Mouse (Mus musculus): ENCODE results near the gene Dpy19l3.

Dpy19l3 gene

DNA sequence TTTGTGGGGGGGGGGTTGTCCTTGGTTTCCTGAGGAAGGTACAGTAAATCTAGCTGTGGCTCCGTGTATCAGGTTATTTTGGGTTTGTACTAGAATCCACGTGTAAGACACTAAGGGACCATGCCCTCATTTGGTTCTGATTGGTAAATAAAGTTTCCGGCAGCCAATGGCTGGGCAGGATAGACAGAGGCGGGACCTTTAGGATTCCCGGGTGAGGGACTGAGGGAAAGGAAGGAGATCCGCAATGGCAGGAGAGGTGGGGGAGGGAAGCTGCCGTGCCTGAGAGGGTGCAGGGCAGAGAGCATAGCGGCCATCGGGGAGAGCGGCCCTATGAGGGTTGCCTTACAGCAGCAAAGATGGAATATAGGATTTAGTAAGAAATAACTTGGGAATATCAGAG, 67.0 kb downstream of the Dpy19l3 start:
- peak; percentile 30 for DNase-seq

DNA sequence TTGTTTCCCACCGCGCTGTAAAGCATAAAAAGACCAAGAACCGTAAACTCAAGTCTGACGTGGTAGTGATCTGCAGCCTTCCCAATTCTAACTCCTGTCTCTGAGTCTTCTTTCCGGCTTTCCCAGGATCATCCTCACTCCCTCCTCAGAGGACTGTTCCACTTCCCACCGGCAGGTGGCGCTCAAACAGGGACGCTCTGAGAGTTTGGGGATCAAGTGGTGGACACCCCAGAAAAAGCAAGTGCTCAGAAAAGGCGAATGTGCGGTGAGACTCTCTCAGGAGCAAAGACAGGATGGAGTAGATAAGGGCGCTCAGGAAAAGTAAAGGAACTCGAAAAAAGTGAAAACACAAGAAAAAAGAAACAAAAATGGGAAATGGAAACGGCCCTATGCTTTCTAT, 67.5 kb downstream of the Dpy19l3 start:
- DNase-seq: peak; percentile 14

DNA sequence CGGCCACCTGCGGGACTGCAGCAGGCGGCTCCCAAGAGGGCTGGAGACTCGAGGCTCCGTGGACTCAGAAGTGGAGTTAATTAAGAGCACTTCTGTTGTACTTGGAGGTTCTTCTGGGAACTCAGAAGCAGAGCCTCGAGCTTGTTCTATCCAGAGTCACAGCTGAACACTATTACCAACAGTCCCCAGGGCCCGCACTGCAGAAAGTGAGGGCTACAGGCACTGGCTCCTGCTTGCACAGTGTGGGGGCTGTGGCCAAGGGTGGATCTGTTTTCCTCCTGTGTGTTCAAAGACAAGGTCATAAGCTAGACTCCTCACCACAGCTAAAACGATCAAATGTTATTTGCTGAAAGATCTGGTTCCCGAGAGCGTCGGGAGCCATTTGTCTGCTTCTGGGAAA, 68.0 kb downstream of the Dpy19l3 start:
- no peak for DNase-seq

DNA sequence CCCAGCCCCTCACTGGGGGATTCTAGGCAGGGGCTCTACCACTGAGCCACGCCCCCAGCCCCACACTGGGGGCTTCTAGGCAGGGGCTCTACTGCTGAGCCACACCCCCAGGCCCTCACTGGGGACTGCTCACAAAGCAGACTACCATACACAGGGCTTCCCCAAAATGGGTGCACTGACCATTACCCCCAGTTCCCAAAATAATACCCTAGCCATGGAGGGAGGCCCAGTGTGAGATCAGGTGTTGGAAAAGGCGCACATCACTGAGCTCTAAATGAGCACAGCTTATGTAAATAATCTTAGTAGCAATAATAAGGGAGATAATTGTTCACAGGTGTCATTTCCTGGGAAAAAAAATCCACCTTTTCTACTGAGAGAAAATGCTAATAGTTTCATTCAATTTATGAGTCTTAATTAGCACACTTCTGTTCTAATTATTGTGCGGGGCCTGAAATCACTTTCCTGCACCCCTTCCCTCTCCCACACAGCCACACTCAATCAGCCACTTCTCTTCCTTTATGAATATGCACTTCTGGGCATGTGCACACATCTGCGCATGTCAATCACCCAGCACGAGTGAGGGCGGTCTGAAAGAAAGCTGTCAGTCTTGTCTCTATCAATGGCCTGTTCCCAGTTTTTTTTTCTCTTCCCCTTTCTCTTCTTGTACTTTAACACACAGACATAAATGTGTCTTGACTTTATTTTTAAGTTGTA, 70.7 kb downstream of the Dpy19l3 start:
- no peak for DNase-seq

DNA sequence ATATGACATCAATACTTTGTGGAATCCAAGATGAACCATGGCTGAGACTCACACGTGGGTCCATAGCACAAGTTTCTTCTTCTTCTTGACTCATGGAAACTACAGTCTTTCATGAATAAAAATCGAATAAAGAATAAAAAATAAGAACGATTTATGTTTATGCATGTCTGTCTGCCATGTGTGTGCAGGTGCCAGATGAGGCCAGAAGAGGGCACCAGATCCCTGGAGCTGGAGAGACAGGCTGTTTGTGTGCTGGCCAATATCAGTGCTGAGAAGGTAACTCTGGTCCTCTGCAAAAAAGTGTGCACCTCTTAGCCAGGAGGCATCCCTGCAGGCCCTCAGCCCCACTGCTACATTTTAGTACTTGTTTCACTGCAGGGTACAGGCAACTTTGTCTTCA, 72.7 kb downstream of the Dpy19l3 start:
- DNase-seq: no peak

DNA sequence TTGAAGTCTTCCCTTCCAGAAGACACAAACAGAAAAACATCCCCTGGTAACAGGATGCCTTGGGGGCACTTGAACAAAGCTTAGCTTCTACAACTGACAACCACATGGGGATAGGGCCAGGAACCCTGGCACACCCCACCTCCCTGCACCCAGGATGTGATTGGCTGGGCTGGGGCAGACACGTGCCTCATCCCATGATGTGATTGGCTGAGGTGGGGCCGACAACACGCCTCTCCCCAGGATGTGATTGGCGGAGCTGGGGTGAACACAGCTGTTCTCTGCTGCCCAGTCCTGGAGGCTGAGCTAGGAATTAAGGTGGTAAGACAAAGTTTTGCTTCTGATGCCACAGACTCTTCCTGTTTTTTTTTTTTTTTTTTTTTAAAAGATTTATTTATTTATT, 75.3 kb downstream of the Dpy19l3 start:
- no peak for DNase-seq

DNA sequence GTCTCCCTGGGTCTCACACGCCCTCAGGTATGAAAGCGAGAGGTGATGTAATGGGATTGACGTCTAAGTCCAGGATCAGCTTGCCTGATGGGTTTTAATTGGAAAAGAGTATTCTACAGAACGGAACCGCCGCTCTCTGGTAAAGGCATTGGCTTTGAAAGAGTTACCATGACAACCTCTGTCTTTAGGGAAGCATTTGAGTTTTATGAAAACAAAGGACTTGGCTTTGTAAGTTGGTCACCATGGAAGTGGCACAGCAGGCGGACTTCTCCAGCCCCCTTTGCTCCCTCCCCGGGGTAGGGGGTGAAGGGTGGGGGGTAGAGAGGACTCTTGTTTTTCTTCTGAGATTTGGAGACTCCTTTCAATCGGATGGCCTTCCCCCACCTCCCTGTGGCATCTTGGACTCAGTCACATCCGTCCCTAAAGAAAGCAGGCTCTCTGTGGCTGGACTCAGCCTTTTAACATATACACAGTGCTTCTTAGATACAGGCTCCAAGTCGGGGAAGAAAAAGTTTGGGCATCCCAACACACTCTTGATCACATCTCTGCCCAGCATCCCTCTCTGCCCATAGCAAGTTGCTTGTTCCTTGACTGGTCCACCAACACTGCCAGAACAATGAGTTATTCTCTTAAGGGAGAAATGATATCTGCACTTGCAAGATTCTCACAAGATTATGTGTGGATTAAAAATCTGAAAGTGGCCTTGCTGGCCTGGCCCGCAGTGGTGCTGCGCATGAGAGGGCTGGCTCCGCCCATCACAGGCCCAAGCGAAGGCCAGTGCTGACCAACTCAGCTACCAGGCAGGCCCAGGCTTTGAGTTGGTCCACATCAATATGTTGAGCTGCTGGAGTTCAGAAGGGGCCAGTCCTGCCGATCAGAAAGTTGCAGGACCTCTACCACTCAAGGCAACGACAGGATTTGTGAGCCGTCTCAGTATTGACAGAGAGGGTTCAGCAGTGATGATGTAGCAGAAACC, 85.9 kb downstream of the Dpy19l3 start:
- no peak for DNase-seq

DNA sequence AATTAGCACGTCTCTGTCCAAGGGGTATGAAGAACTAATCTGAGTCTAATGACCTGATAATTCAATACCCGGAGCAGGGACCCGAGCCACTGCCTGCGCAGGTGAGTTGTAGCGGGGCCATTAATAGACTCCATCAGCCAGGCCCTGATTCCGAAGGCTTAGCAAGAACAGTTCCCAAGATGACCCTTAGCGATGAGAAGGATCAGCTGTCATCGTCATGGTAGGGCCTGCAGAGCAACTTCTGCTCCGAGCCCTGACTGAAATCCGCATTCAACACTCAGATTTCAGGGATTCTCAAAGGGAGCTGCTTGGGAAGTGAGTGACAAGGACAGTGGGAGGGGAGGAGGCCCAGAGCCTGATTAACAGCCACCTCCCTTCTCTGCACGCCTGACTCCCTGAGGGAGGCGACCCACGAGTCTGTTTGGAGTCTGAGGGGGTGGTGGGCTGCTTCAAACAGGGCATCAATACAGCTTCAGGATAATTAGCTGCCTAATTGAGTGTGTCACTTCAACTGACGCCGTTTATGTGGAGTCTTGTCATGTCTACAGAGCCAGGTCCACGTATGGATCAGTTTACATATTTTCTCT, 90.4 kb downstream of the Dpy19l3 start:
- DNase-seq: no peak

DNA sequence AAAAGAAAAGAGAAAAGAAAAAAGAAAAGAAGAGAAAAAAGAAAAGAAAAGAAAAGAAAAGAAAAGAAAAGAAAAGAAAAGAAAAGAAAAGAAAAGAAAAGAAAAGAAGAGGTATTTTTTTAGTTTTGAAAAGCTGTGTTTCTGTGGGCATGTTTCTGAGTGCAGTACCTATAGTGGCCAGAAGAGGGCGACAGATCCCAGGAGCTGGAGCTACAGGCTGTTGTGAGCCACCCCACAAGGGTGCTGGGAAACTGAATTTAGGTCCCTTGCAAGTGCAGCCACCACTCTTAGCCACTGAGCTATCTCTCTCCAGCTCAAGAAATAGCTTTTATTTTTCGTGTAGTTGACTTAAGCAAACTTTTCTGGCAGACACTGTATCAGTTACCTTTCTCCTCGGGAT, 95.1 kb downstream of the Dpy19l3 start:
- DNase-seq: no peak

DNA sequence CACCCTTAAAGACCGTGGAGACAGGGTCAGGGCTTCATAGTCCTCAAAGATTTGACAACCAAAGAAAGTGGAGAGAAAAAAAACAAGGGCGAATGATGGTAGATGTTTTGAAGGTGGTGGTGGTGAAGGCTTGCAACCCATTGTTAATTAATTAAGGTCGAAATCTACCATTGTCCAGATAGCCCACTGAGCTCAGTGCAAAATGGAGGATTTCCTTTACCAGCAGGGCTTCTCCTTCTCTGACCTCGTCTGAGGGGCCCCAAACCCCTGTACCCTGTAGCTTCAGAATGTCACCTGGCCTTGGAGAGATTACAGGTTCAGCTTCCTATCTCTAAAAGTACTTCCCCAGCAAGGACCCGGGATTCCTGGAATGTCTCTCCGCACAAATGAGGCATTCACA, 96.4 kb downstream of the Dpy19l3 start:
- DNase-seq: no peak

DNA sequence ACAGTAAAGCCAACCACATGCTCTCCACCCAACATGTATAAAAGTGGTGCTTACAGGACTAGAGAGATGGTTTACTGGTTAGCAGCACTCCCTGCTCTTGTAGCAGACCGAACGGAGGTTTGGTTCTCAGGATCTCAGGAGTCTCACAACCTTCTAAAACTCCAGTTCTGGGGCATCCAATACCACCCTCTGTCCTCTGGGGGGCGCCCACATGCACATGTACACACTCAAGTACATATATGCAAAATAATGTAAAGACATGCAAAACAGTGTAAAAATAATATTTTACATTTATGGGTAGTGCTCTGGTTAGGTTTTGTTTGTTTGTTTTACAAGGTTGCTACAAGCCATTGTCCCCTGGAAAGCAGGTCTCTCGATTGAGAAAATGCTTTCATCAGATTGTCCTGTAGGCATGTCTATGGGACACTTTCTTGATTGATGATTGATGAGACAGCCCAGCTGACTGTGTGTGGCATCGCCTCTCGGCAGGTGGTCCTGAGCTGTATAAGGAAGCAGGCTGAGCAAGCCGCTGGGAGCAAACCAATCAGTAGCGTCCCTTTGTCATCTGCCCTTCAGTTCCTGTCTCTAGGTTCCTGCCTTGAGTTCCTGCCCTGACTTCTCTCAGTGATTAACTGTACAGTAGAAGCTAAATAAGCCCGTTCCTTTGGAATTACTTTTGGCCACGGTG, 102.5 kb downstream of the Dpy19l3 start:
- DNase-seq: no peak

DNA sequence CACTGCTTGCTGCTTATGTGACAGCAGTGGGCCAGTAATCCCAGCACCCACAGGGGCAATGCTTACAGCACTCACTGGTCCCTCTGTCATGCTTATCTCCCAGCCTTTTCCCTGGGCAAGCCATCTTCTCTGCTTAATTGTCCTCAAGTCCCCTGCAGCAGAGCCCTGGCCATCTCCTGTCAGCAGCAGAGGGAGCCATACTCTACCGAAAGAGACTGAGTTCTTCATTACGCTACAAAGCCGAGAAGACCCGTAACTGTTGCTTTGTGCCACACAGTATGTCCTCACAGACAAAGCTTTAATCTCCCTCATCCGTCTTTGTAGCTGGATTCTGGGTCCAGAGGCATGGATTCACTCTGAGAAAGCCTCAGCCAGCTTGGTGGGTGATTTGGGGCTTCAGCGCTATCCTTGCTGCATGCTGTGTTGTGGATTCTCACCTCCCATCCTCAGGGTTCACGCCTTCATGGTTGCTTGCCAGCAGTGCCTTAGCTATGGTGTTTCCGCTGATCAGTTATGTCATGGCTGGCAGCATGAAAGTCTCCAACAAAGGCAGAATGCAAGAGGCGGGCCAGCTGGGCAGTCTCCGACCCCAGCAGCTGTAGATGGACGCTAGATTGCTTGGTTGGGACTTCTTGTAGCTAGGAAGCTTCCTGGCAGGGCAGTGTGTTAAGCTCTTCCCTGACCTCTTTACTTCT, 103.4 kb downstream of the Dpy19l3 start:
- DNase-seq: no peak

DNA sequence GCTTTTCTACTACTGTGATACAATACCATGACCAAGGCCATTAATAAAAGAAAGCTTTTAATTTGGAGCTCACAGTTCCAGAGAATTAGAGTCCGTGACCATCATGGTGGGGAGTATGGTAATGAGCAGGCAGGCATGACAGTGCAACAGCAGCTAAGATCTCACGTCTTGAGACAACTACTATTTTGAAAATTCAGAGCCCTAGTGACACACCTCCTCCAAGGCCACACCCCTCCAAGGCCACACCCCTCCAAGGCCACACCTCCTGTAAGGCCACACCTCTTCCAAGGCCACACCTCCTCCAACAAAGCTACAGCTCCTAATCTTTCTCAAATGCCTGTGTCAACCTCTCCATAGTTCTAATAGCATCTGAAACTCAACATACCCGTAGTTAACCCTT, 105.2 kb downstream of the Dpy19l3 start:
- DNase-seq: peak; percentile 73

DNA sequence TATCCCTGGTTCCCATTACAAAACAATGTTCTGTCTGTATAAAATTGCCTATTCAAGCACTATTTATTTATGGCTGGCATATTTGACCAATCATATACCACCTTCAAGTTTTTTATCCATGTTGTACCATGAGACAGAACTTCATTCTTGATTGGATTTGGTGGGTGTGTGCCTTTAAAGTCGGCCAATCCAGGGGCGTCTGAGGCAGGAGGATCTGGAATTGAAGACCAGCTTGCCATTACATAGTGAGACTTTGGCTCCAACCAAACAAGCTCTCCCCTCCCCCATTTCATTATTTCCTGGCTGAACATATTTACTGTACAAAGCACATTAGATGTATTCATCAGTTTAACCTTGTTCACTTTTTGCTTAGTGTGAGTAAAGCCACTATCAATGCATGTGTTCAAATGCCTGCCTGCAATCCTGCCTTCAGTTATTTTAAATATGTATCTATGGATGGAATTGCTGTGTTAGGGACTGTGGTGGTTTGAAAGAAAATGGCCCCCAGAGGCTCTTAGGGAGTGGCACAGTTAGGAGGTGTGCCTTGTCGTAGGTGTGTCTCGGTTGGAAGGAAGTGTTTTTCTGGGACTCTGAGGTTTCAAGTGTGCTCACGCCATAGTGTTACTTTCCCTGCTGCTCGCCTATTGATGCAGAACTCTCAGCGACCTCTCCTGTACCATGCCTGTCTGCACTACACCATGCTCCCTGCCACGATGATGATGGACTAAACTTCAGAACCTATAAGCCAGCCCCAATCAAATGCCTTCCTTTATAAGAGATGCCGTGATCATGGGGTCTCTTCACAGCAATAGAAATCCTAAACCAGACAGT, 105.8 kb downstream of the Dpy19l3 start:
- no peak for DNase-seq

DNA sequence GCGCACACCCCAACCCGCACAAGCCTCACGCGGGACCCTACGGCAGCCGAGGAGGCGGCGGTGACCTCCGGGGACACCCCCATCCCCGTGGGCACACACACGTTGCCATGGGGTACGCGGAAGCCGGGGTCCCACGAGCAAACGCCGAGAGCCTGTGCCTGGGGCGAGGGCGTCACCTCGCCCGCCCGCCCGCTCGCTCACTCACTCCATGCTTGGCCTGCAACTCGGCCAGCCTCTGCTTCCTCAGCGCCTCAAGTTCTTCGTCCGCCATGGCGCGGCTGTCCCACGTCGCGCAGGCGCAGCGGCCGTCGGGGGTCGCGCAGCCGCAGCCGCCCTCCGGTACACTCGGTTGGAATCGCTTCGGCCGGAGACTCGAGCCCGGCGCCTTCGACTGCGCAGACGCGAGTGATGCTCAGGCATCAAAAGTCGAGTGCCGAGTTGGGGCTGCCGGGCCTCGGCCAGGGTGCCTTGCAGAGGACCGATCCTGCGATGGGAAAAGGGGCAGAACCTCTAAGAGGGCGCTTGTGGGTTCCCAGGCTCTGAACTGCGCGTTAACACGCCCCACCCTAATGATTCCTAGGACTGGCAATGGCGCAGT, 107.1 kb downstream of the Dpy19l3 start, which contains the start of gene Pdcd5:
TSS of gene Pdcd5 (minus strand) at position 421 of the 598 bp plus-strand sequence.
- DNase-seq: peak; percentile 94

DNA sequence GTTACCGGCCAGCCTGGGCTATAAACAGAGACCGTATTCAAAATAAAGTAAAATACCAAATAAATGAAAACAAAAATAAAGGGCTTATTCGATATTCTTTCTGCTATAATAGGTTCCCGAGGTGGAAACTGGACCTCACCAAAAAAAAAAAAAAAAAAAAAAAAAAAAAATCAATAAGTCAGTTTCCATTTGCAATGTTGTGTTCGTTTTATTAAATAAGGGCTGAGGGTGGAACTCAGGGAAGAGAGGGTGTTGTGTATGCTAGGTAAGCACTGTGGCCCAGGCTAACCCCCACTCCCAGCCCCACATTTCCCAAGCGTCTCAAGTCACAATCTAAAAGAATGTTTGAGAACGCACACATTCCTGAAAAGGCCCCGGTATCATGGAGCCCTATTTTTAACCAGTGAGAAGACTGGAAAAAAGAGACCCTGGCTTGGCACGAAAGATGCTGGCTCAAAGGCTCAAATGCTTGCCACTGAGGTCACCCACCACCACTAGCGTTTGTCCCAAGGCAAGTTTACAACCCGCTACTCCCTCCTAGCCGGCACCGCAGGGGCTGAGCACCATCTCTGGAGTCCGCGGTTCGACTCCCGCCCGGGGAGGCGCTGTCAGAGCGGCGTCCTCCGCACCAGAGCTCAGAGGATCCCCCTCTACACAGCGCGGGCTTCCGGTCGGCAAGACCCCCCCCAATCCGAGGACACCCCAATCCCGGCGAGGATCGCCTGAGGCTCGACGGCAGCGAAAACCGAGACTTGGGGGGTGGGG, 107.8 kb downstream of the Dpy19l3 start:
- no peak for DNase-seq

DNA sequence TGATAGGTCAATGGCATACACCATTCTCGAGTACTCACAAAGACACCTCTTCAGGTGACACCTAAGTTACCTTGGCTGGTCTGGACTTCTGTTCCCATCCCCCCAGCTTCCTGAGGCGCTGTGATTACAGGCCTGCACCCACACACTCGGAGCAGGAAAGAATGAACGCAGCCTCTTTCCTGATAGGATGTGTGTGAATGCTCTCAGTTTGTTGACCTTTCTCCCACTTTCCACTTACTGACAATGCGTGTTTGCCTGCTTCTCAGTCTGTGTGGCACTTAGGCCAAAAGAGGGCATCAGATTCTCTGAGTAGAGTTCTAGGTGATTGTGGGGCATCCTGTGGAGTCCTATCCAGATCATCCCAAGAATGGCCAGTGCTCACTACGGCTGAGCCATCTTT, 114.2 kb downstream of the Dpy19l3 start:
- no peak for DNase-seq

DNA sequence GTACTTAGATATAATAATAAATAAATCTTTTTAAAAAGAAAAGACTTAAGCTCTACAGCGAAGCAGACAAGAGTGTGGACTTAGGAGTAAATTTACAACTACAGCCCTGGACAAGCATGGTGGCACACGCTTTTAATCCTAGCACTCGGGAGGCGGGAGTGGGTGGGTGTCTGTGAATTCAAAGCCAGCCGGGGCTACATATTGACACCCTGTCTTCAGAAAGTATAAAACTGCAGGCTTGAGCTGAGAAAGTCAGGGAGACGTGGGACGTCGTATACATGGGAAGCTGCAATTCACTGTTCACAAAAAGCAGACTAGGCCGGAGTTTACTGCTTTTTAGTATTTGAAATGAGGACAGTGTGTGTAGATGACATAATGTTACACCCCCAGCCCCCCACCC, 117.4 kb downstream of the Dpy19l3 start:
- DNase-seq: no peak

DNA sequence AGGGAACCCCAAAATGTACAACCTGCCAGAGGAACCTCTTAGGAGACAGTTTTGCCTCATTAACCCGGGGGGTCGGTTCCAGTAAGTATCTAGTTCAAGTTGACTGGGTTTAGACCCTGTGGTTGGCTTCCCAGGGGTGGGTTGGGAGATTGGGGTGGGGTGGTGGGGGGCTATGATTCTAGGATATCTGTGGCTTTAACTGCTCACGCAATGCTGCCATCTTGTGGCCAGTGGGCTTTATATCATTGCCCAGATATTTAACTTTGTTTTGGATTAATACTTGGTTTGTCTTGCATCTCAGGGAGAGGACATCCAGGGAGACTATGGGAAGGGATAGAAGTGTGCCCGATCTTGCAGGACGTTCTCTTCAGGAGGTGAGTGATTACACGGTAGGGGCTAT, 118.0 kb downstream of the Dpy19l3 start:
- DNase-seq: no peak
